8 mouse cellular contexts compared by ENCODE assay signal in the genomic region with DNA sequence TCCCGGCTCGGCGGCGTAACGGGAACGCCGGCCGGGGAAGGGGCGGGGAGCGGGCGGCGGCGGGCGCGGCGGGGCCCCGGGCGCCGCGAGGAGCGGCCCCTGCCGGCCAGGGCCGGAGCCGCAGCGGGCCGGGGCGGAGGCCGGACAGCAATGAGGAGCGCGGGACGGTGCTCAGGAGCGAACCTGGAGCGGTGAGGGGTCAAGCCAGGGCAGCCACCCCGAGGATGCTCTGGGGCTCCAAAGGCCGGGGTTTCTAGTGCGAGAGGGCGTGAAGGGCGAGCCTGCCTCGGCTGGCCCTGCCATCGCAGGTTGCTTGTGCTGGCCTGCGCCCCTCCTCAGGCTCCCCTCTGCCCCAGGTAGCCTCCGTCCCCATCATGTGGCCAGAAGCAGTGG. TPM values are rescaled to one million over a fixed set of nuclear protein-coding genes. Genes with fewer than 3 reads are reported as not detected.
DNase-seq lines count a peak whose midpoint lies in the region; ATAC-seq and TF ChIP-seq lines count a peak whose summit lies in the region.

TSS of gene Ttc7b (minus strand) at position 33 of the 393 bp plus-strand sequence.

- H3K4me1 ChIP-seq in embryonic facial prominence, embryonic 13.5 days, result peaks cover 23% of the 10 kb centered on the region
- peaks cover 34% of the 10 kb centered on the region for H3K4me1 ChIP-seq in heart, embryonic 12.5 days (replicated peaks)
- peaks cover 8% of the 10 kb centered on the region; the same call in 1 of the 2 replicates for H3K4me1 ChIP-seq in kidney, embryonic 14.5 days (ENCODE audit: control insufficient read depth, insufficient read depth, low read length)
- peaks cover 37% of the 10 kb centered on the region for H3K4me1 ChIP-seq in liver, embryonic 12.5 days

- peak within 1 kb of the TSS; percentile 87 for H3K4me2 ChIP-seq in embryonic facial prominence, embryonic 13.5 days
- H3K4me2 ChIP-seq in heart, embryonic 12.5 days, result peak within 1 kb of the TSS; percentile 89
- peak within 1 kb of the TSS; percentile 84 for H3K4me2 ChIP-seq in kidney, embryonic 14.5 days (replicated peaks; ENCODE audit: low read depth, low read length)
- H3K4me2 ChIP-seq in liver, embryonic 12.5 days, result peak within 1 kb of the TSS; percentile 81
- H3K4me2 ChIP-seq in myocyte (ENCODE audit: low read depth), result peak within 1 kb of the TSS; percentile 98

- TF ChIP-seq POLR2A in myocyte (IDR thresholded peaks at IDR 0.05; ENCODE audit: insufficient read length, low read depth), result no peak

- WGBS in embryonic facial prominence, embryonic 13.5 days, result 4% methylated on average over 20 of the region's 42 CpGs
- WGBS in heart, embryonic 12.5 days, result 9% methylated on average over 40 of the region's 42 CpGs
- WGBS in kidney, embryonic 14.5 days, result 3% methylated on average over 33 of the region's 42 CpGs
- 2% methylated on average over 33 of the region's 42 CpGs for WGBS in liver, embryonic 12.5 days (ENCODE audit: insufficient replicate concordance)

- H3ac ChIP-seq in myocyte (ENCODE audit: control insufficient read depth, insufficient read length), result peak within 1 kb of the TSS; percentile 85

- no peaks in the 10 kb centered on the region for H3K27me3 ChIP-seq in embryonic facial prominence, embryonic 13.5 days
- no peaks in the 10 kb centered on the region for H3K27me3 ChIP-seq in heart, embryonic 12.5 days (replicated peaks)
- H3K27me3 ChIP-seq in kidney, embryonic 14.5 days (ENCODE audit: control insufficient read depth, insufficient read depth, low read length), result no peaks in the 10 kb centered on the region
- H3K27me3 ChIP-seq in liver, embryonic 12.5 days (replicated peaks), result peaks cover 22% of the 10 kb centered on the region
- no peaks in the 10 kb centered on the region for H3K27me3 ChIP-seq in myocyte (ENCODE audit: control insufficient read depth, insufficient read depth, insufficient read length)

- no peaks in the 10 kb centered on the region for H3K79me2 ChIP-seq in myocyte (ENCODE audit: control insufficient read depth, insufficient read depth)

- DNase-seq in CD8-positive naive resting alpha-beta T cell, adult 2 months (ENCODE audit: low read depth in 2 of 2, low spot score in 2 of 2), result peak; percentile 23 to 31
- peak; percentile 67 to 77 for DNase-seq in adrenal gland, adult 18-20 months (ENCODE audit: low spot score in 2 of 2)
- peak; percentile 76 for DNase-seq in thymus, postnatal 4 days

- H3K9ac ChIP-seq in embryonic facial prominence, embryonic 13.5 days, result peak within 1 kb of the TSS; percentile 95
- peak within 1 kb of the TSS; percentile 92 for H3K9ac ChIP-seq in heart, embryonic 12.5 days
- peak within 1 kb of the TSS; percentile 94 for H3K9ac ChIP-seq in kidney, embryonic 14.5 days (ENCODE audit: low read depth, low read length)
- peak within 1 kb of the TSS; percentile 79 for H3K9ac ChIP-seq in liver, embryonic 12.5 days

- H3K27ac ChIP-seq in embryonic facial prominence, embryonic 13.5 days, result peak within 1 kb of the TSS; percentile 78
- H3K27ac ChIP-seq in heart, embryonic 12.5 days (ENCODE audit: poor library complexity, severe bottlenecking), result peak within 1 kb of the TSS; percentile 80
- peak within 1 kb of the TSS; percentile 42; the same call in 1 of the 2 replicates for H3K27ac ChIP-seq in kidney, embryonic 14.5 days (ENCODE audit: low read depth, low read length)
- H3K27ac ChIP-seq in liver, embryonic 12.5 days, result peak within 1 kb of the TSS; percentile 25; the same call in 1 of the 2 replicates

- peaks cover 8% of the 10 kb centered on the region; the same call in 1 of the 2 replicates for H3K36me3 ChIP-seq in embryonic facial prominence, embryonic 13.5 days
- H3K36me3 ChIP-seq in heart, embryonic 12.5 days, result no peaks in the 10 kb centered on the region
- H3K36me3 ChIP-seq in kidney, embryonic 14.5 days (ENCODE audit: control insufficient read depth, insufficient read depth, low read length), result no peaks in the 10 kb centered on the region; the same call in 1 of the 2 replicates
- H3K36me3 ChIP-seq in liver, embryonic 12.5 days, result no peaks in the 10 kb centered on the region
- no peaks in the 10 kb centered on the region for H3K36me3 ChIP-seq in myocyte (ENCODE audit: control insufficient read depth, insufficient read depth)

- H3K9me3 ChIP-seq in embryonic facial prominence, embryonic 13.5 days, result no peaks in the 10 kb centered on the region
- H3K9me3 ChIP-seq in heart, embryonic 12.5 days (replicated peaks), result no peaks in the 10 kb centered on the region
- no peaks in the 10 kb centered on the region for H3K9me3 ChIP-seq in kidney, embryonic 14.5 days (ENCODE audit: control insufficient read depth, low read length)
- no peaks in the 10 kb centered on the region for H3K9me3 ChIP-seq in liver, embryonic 12.5 days (replicated peaks)

- H3K4me3 ChIP-seq in embryonic facial prominence, embryonic 13.5 days, result peak within 1 kb of the TSS; percentile 78
- peak within 1 kb of the TSS; percentile 82 for H3K4me3 ChIP-seq in heart, embryonic 12.5 days
- peak within 1 kb of the TSS; percentile 74 for H3K4me3 ChIP-seq in kidney, embryonic 14.5 days (ENCODE audit: low read length)
- H3K4me3 ChIP-seq in liver, embryonic 12.5 days, result peak within 1 kb of the TSS; percentile 68
- peak within 1 kb of the TSS; percentile 44 for H3K4me3 ChIP-seq in myocyte

- ATAC-seq in embryonic facial prominence, embryonic 13.5 days (ENCODE audit: insufficient number of reproducible peaks, insufficient read depth, low FRiP score, low TSS enrichment, low read depth), result 0 out of 2 replicates have a peak, but pooled peaks have one; percentile 39
- ATAC-seq in heart, embryonic 12.5 days (ENCODE audit: insufficient number of reproducible peaks, low FRiP score), result peak; percentile 83
- peak; percentile 87 for ATAC-seq in kidney, embryonic 14.5 days (ENCODE audit: low FRiP score, low TSS enrichment)
- peak; percentile 62 for ATAC-seq in liver, embryonic 12.5 days

TF ChIP-seq in myocyte, 11 proteins besides CTCF, POLR2A, EP300 and RAD21:
- TF ChIP-seq USF1 (IDR thresholded peaks at IDR 0.05; ENCODE audit: low read depth), result no peak
- no peak for TF ChIP-seq REST (IDR thresholded peaks at IDR 0.05; ENCODE audit: insufficient read depth, insufficient read length)
- no peak for TF ChIP-seq SRF (IDR thresholded peaks at IDR 0.05; ENCODE audit: control insufficient read depth, insufficient read length, low read depth)

RNA-seq across cellular contexts. Expression of gene Ttc7b, which starts in this region (rescaled TPM):
- 10 to 100 TPM; 87.5 to 91.4 TPM for total RNA-seq in adrenal gland, adult 18-20 months (2021)
- 5.6 and 6.0 TPM in 2 replicates for polyA plus RNA-seq in embryonic facial prominence, embryonic 13.5 days (2015; fragmentation: Nextera tagmentation; extraction: Ambion mirVana)
- polyA plus RNA-seq in heart, embryonic 12.5 days (2016; fragmentation: Nextera tagmentation; extraction: Ambion mirVana), result 6.9 and 7.6 TPM in 2 replicates
- 6.2 and 7.6 TPM in 2 replicates for polyA plus RNA-seq in kidney, embryonic 14.5 days (2014; fragmentation: Nextera tagmentation; extraction: Ambion mirVana)
- 2.2 and 3.1 TPM in 2 replicates for polyA plus RNA-seq in liver, embryonic 12.5 days (2016; fragmentation: Nextera tagmentation; extraction: Ambion mirVana)
- polyA plus RNA-seq in myocyte (2012; fragmentation: generic; extraction: Trizol), result 18.2 TPM

Comparison
In these comparisons a context has a peak if more than half of its experiments do, and no peak if none do; other contexts are left out.
1. Peak in every context shown above with its lines: DNase-seq, ATAC-seq, H3K4me3 ChIP-seq and H3K27ac ChIP-seq.
2. H3K27ac ChIP-seq: peak in every context shown above with its lines; median percentile 80 in heart, embryonic 12.5 days; 78 in embryonic facial prominence, embryonic 13.5 days; 42 in kidney, embryonic 14.5 days; 25 in liver, embryonic 12.5 days.